In the genomic region with DNA sequence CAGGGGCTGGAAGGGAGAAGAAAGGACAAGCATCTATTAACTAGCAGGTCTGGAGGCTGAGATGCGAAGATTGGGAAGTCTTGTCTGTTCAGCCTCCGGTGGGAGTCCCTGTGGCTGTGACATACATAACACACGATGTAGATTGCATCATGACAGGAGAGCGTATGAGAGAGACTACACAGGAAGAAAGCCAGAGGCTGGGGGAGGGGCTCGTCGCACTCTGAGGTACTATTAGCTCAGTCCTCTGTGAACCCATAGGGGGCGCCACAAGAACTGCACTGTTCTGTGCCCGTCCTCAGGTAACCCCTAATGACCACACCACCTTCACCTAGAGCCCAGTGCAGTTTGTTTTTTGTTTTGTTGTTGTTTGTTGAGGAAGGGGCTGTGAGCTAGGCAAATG, we compare ENCODE assay signal across 11 mouse cellular contexts.
A peak's percentile ranks its signal among the peaks of the same experiment; 100 is the strongest.
DNase-seq lines count a peak whose midpoint lies in the region; ATAC-seq and TF ChIP-seq lines count a peak whose summit lies in the region.
"Had no signal": no experiment of that assay in that cellular context is flagged by ENCODE, and none has a peak within 500 bp of the region (broad histone marks: within the 10 kb centered on the region; RNA-seq: fewer than 3 reads in every experiment).

No protein-coding gene starts in this region.

- TF ChIP-seq CTCF in kidney, postnatal 0 days (IDR thresholded peaks at IDR 0.05; ENCODE audit: low read depth) = peak; percentile 6; the same call in 1 of the 2 replicates
- peak; percentile 18; the same call in 1 of the 2 replicates for TF ChIP-seq CTCF in heart, postnatal 0 days (IDR thresholded peaks at IDR 0.05; ENCODE audit: low read depth)

- no peak overlapping the region for H3K27ac ChIP-seq in kidney, postnatal 0 days
- peak overlapping the region; percentile 84 for H3K27ac ChIP-seq in heart, postnatal 0 days (ENCODE audit: low read depth)
- H3K27ac ChIP-seq in neural tube, embryonic 15.5 days (replicated peaks) = no peak overlapping the region
- no peak overlapping the region for H3K27ac ChIP-seq in hindbrain, embryonic 16.5 days (ENCODE audit: low read depth, low read length)
- H3K27ac ChIP-seq: embryonic facial prominence, embryonic 12.5 days; macrophage; neural tube, embryonic 13.5 days had no signal

- no peak overlapping the region for H3K4me3 ChIP-seq in kidney, postnatal 0 days (replicated peaks; ENCODE audit: low read depth, low read length)
- H3K4me3 ChIP-seq in heart, postnatal 0 days (ENCODE audit: low read depth, low read length) = no peak overlapping the region
- H3K4me3 ChIP-seq in neural tube, embryonic 15.5 days (replicated peaks) = no peak overlapping the region
- H3K4me3 ChIP-seq in hindbrain, embryonic 16.5 days (ENCODE audit: low read length) = no peak overlapping the region
- H3K4me3 ChIP-seq: embryonic facial prominence, embryonic 12.5 days; neural tube, embryonic 13.5 days had no signal

- 78% methylated on average over 8 of the region's 8 CpGs for WGBS in kidney, postnatal 0 days
- 62% methylated on average over 8 of the region's 8 CpGs for WGBS in heart, postnatal 0 days
- WGBS in neural tube, embryonic 15.5 days = 77% methylated on average over 8 of the region's 8 CpGs
- 61% methylated on average over 8 of the region's 8 CpGs for WGBS in hindbrain, embryonic 16.5 days

- H3K4me2 ChIP-seq in kidney, postnatal 0 days (ENCODE audit: low read length) = no peak overlapping the region
- no peak overlapping the region for H3K4me2 ChIP-seq in heart, postnatal 0 days (ENCODE audit: low read depth, low read length)
- no peak overlapping the region for H3K4me2 ChIP-seq in neural tube, embryonic 15.5 days
- H3K4me2 ChIP-seq in hindbrain, embryonic 16.5 days (ENCODE audit: low read length) = no peak overlapping the region
- H3K4me2 ChIP-seq: embryonic facial prominence, embryonic 12.5 days; neural tube, embryonic 13.5 days had no signal

- no peaks in the 10 kb centered on the region for H3K36me3 ChIP-seq in kidney, postnatal 0 days (ENCODE audit: insufficient read depth, low read length)
- no peaks in the 10 kb centered on the region for H3K36me3 ChIP-seq in heart, postnatal 0 days (replicated peaks; ENCODE audit: control insufficient read depth, insufficient read depth, low read length)
- no peaks in the 10 kb centered on the region for H3K36me3 ChIP-seq in splenic B cell, adult 2 months (ENCODE audit: control insufficient read depth, insufficient read depth, low read length, poor library complexity, severe bottlenecking)
- no peaks in the 10 kb centered on the region for H3K36me3 ChIP-seq in neural tube, embryonic 15.5 days
- no peaks in the 10 kb centered on the region for H3K36me3 ChIP-seq in hindbrain, embryonic 16.5 days (ENCODE audit: control insufficient read depth, insufficient read depth, low read length)
- H3K36me3 ChIP-seq: embryonic facial prominence, embryonic 12.5 days; neural tube, embryonic 13.5 days had no signal

- TF ChIP-seq EP300 in heart, postnatal 0 days (IDR thresholded peaks at IDR 0.05; ENCODE audit: low read depth) = no peak

- H3K9ac ChIP-seq in kidney, postnatal 0 days (ENCODE audit: low read depth, low read length) = no peak overlapping the region
- H3K9ac ChIP-seq in heart, postnatal 0 days (replicated peaks; ENCODE audit: low read depth, low read length) = no peak overlapping the region
- H3K9ac ChIP-seq in neural tube, embryonic 15.5 days (replicated peaks) = no peak overlapping the region
- no peak overlapping the region for H3K9ac ChIP-seq in hindbrain, embryonic 16.5 days (ENCODE audit: low read depth, low read length)
- H3K9ac ChIP-seq: embryonic facial prominence, embryonic 12.5 days; neural tube, embryonic 13.5 days had no signal

- no peak for ATAC-seq in kidney, postnatal 0 days (replicated peaks; ENCODE audit: low FRiP score, low read depth)
- peak; percentile 21; the same call in 1 of the 2 replicates for ATAC-seq in heart, postnatal 0 days (ENCODE audit: insufficient read depth, low read depth)
- no peak for ATAC-seq in neural tube, embryonic 15.5 days (ENCODE audit: low FRiP score)
- no peak for ATAC-seq in hindbrain, embryonic 16.5 days

- H3K4me1 ChIP-seq in kidney, postnatal 0 days (replicated peaks; ENCODE audit: insufficient read depth, low read length) = no peaks in the 10 kb centered on the region
- H3K4me1 ChIP-seq in heart, postnatal 0 days (ENCODE audit: control insufficient read depth, insufficient read depth) = peaks cover 13% of the 10 kb centered on the region; the same call in 1 of the 2 replicates
- peaks cover 7% of the 10 kb centered on the region; the same call in 1 of the 2 replicates for H3K4me1 ChIP-seq in neural tube, embryonic 15.5 days
- H3K4me1 ChIP-seq in hindbrain, embryonic 16.5 days (ENCODE audit: control insufficient read depth, insufficient read depth, low read depth, low read length) = peaks cover 3% of the 10 kb centered on the region; the same call in 1 of the 2 replicates

- H3K9me3 ChIP-seq in kidney, postnatal 0 days (replicated peaks; ENCODE audit: low read length) = no peaks in the 10 kb centered on the region
- H3K9me3 ChIP-seq in heart, postnatal 0 days (replicated peaks; ENCODE audit: control insufficient read depth, low read length) = no peaks in the 10 kb centered on the region
- H3K9me3 ChIP-seq in neural tube, embryonic 15.5 days (replicated peaks) = no peaks in the 10 kb centered on the region
- H3K9me3 ChIP-seq in hindbrain, embryonic 16.5 days (ENCODE audit: control insufficient read depth, low read length) = no peaks in the 10 kb centered on the region
- H3K9me3 ChIP-seq: embryonic facial prominence, embryonic 12.5 days; neural tube, embryonic 13.5 days had no signal

- no peaks in the 10 kb centered on the region for H3K27me3 ChIP-seq in kidney, postnatal 0 days (ENCODE audit: insufficient read depth, low read length)
- no peaks in the 10 kb centered on the region for H3K27me3 ChIP-seq in heart, postnatal 0 days (ENCODE audit: control insufficient read depth, insufficient read depth, low read length)
- H3K27me3 ChIP-seq in splenic B cell, adult 2 months (ENCODE audit: control insufficient read depth, insufficient read depth, low read length, poor library complexity, severe bottlenecking) = no peaks in the 10 kb centered on the region
- no peaks in the 10 kb centered on the region for H3K27me3 ChIP-seq in neural tube, embryonic 15.5 days (replicated peaks)
- H3K27me3 ChIP-seq in hindbrain, embryonic 16.5 days (replicated peaks; ENCODE audit: control insufficient read depth, insufficient read depth, low read length) = no peaks in the 10 kb centered on the region
- H3K27me3 ChIP-seq: embryonic facial prominence, embryonic 12.5 days; neural tube, embryonic 13.5 days had no signal

- no peak for DNase-seq in kidney, postnatal 0 days (ENCODE audit: low spot score)
- no peak for DNase-seq in kidney, adult 18-20 months
- peak; percentile 33 for DNase-seq in T-cell, adult 2 months (ENCODE audit: low spot score)
- DNase-seq in heart, postnatal 0 days (ENCODE audit: low spot score) = peak; percentile 27
- DNase-seq in splenic B cell, adult 2 months (ENCODE audit: low read depth, low spot score) = peak; percentile 6
- no peak for DNase-seq in layer of hippocampus, postnatal 14 days (ENCODE audit: low spot score in 2 of 2)

Comparison
In these comparisons a context has a peak if more than half of its experiments do, and no peak if none do; other contexts are left out.
1. DNase-seq: peak in T-cell, adult 2 months (single experiment), heart, postnatal 0 days (single experiment) and splenic B cell, adult 2 months (single experiment); none in kidney, postnatal 0 days (single experiment), kidney, adult 18-20 months (single experiment) and layer of hippocampus, postnatal 14 days (0 of 2).